Mouse (Mus musculus) liver, adult 2 months (tissue): ENCODE data around the gene Prkaa1. TPM values are rescaled to one million over a fixed set of nuclear protein-coding genes. Genes with fewer than 3 reads are reported as not detected.

Source experiments
- DNase-seq: peaks from one replicate; pipeline ENCODE4 v3.0.0-alpha.2; 2011; ENCODE audit warnings: low read depth, low spot score; ENCODE audit errors: extremely low read depth
- H3K27ac ChIP-seq: fragments of 200-500 bp; replicated peaks from 2 replicates; pipeline ENCODE4 v1.5.1; 2012; ENCODE audit warnings: low read depth, mild to moderate bottlenecking, control low read depth, inconsistent platforms, low read length; ENCODE audit not compliant: insufficient read depth
- H3K27me3 ChIP-seq: fragments of 200-500 bp; 2 replicates; pipeline ENCODE4 v1.6.1; 2012; ENCODE audit warnings: mild to moderate bottlenecking, moderate library complexity, low read length, inconsistent platforms; ENCODE audit not compliant: control insufficient read depth, insufficient read depth
- H3K36me3 ChIP-seq: fragments of 200-500 bp; 2 replicates; pipeline ENCODE4 v1.6.1; 2012; ENCODE audit warnings: low read length, inconsistent platforms; ENCODE audit not compliant: control insufficient read depth, insufficient read depth
- H3K4me1 ChIP-seq: fragments of 200-500 bp; 2 replicates; pipeline ENCODE4 v1.6.1; 2011; ENCODE audit warnings: low read length; ENCODE audit not compliant: control insufficient read depth, insufficient read depth
- H3K4me3 ChIP-seq: fragments of 200-500 bp; 2 replicates; pipeline ENCODE4 v1.5.1; 2011; ENCODE audit warnings: low read depth, mild to moderate bottlenecking, control low read depth, low read length, moderate library complexity; ENCODE audit not compliant: insufficient read depth
- H3K79me2 ChIP-seq: fragments of 200-500 bp; 2 replicates; pipeline ENCODE4 v1.6.1; 2012; ENCODE audit warnings: inconsistent platforms, mild to moderate bottlenecking, low read length, moderate library complexity; ENCODE audit not compliant: control insufficient read depth, insufficient read depth
- H3K9ac ChIP-seq: fragments of 200-500 bp; 2 replicates; pipeline ENCODE4 v1.6.1; 2012; ENCODE audit warnings: low read depth, mild to moderate bottlenecking, control low read depth, inconsistent platforms, low read length
- CTCF ChIP-seq: fragments of 200-500 bp; IDR thresholded peaks from 2 replicates; pipeline ENCODE4 v1.5.1; 2011; ENCODE audit warnings: low read depth, low read length, control low read depth
- POLR2A ChIP-seq: fragments of 200-500 bp; IDR thresholded peaks from 2 replicates; pipeline ENCODE4 v1.6.1; 2011; ENCODE audit warnings: low read length, control low read depth; ENCODE audit not compliant: insufficient read depth; ENCODE audit errors: extremely low read depth
- WGBS: fragments of 180-500 bp; shearing (Covaris S2); methylation state at CpG from one replicate; pipeline ENCODE4 v1.1.7; 2018; 5-methylcytosine and 5-hydroxymethylcytosine counted together
- polyA plus RNA-seq: library from polyadenylated mRNA; depleted of rRNA; stranded (reverse); fragments of >200 nt; gene quantifications from 2 replicates; pipeline ENCODE4 v1.2.3, GENCODE M21; 2012
- total RNA-seq: library from RNA; depleted of rRNA; stranded (reverse); fragments of >200 nt; gene quantifications from 2 replicates; pipeline ENCODE4 v1.2.3, GENCODE M21; 2014

Gene Prkaa1
- total and polyA plus RNA-seq, 2 experiments = 1.8 to 7.8 TPM

- H3K79me2 ChIP-seq = peaks cover 15% of the 10 kb centered on the region; the same call in 1 of the 2 replicates
- H3K9ac ChIP-seq = no peak overlapping the region
- H3K4me3 ChIP-seq = no peak overlapping the region
- H3K4me1 ChIP-seq = peaks cover 7% of the 10 kb centered on the region; the same call in 1 of the 2 replicates
- 96% methylated on average over 6 of the region's 6 CpGs for WGBS
- H3K27me3 ChIP-seq = no peaks in the 10 kb centered on the region
- TF ChIP-seq CTCF = no peak
- TF ChIP-seq POLR2A = no peak
- H3K36me3 ChIP-seq = no peaks in the 10 kb centered on the region
- no peak overlapping the region for H3K27ac ChIP-seq
- DNase-seq = no peak
These were observed 8.5 kb downstream of the Prkaa1 start for GRCm38 (mm10) chr15:5152171-5152570.

DNA sequence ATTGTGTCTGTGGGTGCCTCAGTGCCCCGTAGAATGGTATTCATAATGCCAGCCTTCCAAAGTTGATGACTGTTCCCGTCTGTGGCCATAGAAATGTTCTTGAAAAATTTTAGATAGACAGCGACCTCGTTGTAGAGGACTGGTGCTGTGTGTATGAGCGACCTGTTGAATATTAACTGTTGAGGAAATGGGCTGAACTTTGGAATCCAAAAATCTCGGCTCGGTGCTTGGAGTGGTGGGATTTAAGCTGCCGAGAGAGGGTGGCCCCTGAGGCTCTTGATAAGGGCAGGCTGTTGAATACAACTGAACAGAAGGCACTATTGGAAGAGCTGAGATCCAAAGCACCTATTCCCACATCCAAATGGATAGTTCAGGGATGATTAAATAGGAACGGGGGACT, 11.0 kb downstream of the Prkaa1 start:
- H3K4me3 ChIP-seq = peak overlapping the region; percentile 29; the same call in 1 of the 2 replicates
- H3K27me3 ChIP-seq = no peaks in the 10 kb centered on the region
- peak overlapping the region; percentile 29; the same call in 1 of the 2 replicates for H3K9ac ChIP-seq
- no peaks in the 10 kb centered on the region for H3K36me3 ChIP-seq
- peak; percentile 69 for DNase-seq
- TF ChIP-seq CTCF (no peak), POLR2A (no peak)
- H3K27ac ChIP-seq = peak overlapping the region; percentile 37; the same call in 1 of the 2 replicates
- peaks cover 10% of the 10 kb centered on the region for H3K4me1 ChIP-seq
- 21% methylated on average over 9 of the region's 9 CpGs for WGBS
- H3K79me2 ChIP-seq = peaks cover 21% of the 10 kb centered on the region; the same call in 1 of the 2 replicates

GRCm38 (mm10) chr15:5155093-5155492, 11.4 kb downstream of the Prkaa1 start:
- H3K4me1 ChIP-seq = peaks cover 10% of the 10 kb centered on the region
- H3K79me2 ChIP-seq = peaks cover 19% of the 10 kb centered on the region; the same call in 1 of the 2 replicates
- H3K9ac ChIP-seq = peak overlapping the region; percentile 29; the same call in 1 of the 2 replicates
- no peaks in the 10 kb centered on the region for H3K36me3 ChIP-seq
- no peak overlapping the region for H3K4me3 ChIP-seq
- TF ChIP-seq POLR2A (no peak), CTCF (no peak)
- 0 out of 2 replicates have a peak overlapping the region, but pooled peaks have one; percentile 37 for H3K27ac ChIP-seq
- no peaks in the 10 kb centered on the region for H3K27me3 ChIP-seq
- 45% methylated on average over 5 of the region's 5 CpGs for WGBS
- peak; percentile 43 for DNase-seq

- WGBS = 71% methylated on average over 4 of the region's 4 CpGs
- no peak for DNase-seq
- peaks cover 10% of the 10 kb centered on the region for H3K4me1 ChIP-seq
- no peaks in the 10 kb centered on the region for H3K27me3 ChIP-seq
- H3K4me3 ChIP-seq = no peak overlapping the region
- TF ChIP-seq POLR2A (no peak), CTCF (no peak)
- H3K27ac ChIP-seq = no peak overlapping the region
- no peak overlapping the region for H3K9ac ChIP-seq
- H3K36me3 ChIP-seq = no peaks in the 10 kb centered on the region
- H3K79me2 ChIP-seq = peaks cover 17% of the 10 kb centered on the region; the same call in 1 of the 2 replicates
These were observed 12.7 kb downstream of the Prkaa1 start for GRCm38 (mm10) chr15:5156355-5156754.

DNA sequence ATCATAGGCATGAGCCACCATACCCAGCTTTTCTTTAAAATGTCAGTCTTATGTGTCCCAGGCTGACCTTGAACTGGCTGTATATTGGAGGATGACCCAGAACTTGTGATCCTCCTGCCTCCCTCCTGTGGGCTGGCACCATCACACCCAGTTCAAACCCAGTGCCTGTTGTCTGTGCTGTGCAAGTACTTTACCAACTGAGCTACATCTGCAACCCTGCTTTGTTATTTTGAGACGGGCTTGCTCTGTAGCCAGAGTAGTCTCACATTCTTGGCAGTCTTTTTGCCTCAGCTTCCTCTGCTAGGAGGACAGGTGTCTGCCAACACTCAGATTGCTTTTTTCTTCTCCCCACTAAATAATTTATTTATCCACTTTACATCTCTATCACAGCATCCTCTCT, 13.7 kb downstream of the Prkaa1 start:
- WGBS = 58% methylated on average over 1 of the region's 1 CpGs
- no peaks in the 10 kb centered on the region for H3K36me3 ChIP-seq
- H3K27ac ChIP-seq = no peak overlapping the region
- no peak overlapping the region for H3K9ac ChIP-seq
- no peaks in the 10 kb centered on the region for H3K27me3 ChIP-seq
- H3K4me3 ChIP-seq = no peak overlapping the region
- peaks cover 10% of the 10 kb centered on the region for H3K4me1 ChIP-seq
- peaks cover 10% of the 10 kb centered on the region; the same call in 1 of the 2 replicates for H3K79me2 ChIP-seq
- TF ChIP-seq POLR2A (no peak), CTCF (no peak)
- DNase-seq = no peak

DNA sequence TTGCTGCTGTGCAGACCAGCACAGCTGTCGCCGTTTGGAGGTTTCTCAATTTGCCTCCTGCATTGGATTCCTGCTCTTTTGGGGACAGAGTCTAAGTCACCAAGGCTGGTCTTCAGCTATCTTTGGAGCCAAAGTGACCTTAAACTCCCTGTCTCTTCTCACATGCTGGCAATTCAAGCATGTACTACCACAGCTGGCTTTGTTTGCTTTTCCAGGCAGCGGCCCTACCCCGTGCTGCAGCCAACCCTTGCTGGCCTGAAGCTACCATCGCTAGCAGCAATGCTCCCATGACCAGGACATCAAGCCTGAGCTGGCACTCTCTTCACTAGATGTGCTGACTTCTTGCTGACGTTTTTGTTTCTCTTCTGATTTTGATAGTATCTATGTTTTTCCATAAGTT, 15.2 kb downstream of the Prkaa1 start:
- WGBS = 12% methylated on average over 6 of the region's 6 CpGs

More for the DNA sequence above, 15.2 kb downstream of the Prkaa1 start:
- H3K27ac ChIP-seq = no peak overlapping the region
- peak; percentile 90 for DNase-seq
- H3K4me3 ChIP-seq = no peak overlapping the region
- no peaks in the 10 kb centered on the region for H3K27me3 ChIP-seq
- TF ChIP-seq POLR2A (no peak), CTCF (no peak)
- H3K36me3 ChIP-seq = peaks cover 3% of the 10 kb centered on the region
- H3K4me1 ChIP-seq = peaks cover 10% of the 10 kb centered on the region
- H3K79me2 ChIP-seq = peaks cover 10% of the 10 kb centered on the region; the same call in 1 of the 2 replicates
- no peak overlapping the region for H3K9ac ChIP-seq
